Mouse (Mus musculus) heart, postnatal 0 days (tissue): ENCODE results near the gene Kif24.

Source experiments
- CTCF ChIP-seq: IDR thresholded peaks from 2 replicates; pipeline ENCODE4 v1.5.1; 2016; ENCODE audit warnings: antibody characterized with exemption, control low read depth, low read depth
- EP300 ChIP-seq: IDR thresholded peaks from 2 replicates; pipeline ENCODE4 v1.6.1; 2016; ENCODE audit warnings: antibody characterized with exemption, low read depth

DNA sequence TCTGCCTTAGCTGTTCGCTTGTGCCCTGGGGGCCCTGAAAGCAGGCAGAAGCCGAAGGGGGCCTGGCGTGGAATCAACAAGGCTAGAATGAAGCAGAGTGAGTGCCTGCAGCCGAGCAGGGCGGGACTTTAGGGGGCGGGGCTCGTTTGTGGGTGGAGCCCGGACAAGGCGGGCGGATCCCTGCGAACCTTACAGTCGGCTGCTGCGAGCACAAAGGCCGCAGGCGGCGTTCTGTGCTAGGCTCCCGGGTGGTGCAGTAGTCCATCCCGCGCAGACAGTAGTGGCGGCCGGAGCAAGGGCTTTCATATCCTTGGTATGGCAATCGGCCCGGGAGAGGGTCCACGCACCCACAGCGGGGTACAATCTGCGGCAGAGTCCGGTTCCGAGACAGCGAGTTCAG is 42.2 kb upstream of the Kif24 start:
- no peak for TF ChIP-seq CTCF
- no peak for TF ChIP-seq EP300
